8 mouse cellular contexts compared by ENCODE assay signal in the genomic region with DNA sequence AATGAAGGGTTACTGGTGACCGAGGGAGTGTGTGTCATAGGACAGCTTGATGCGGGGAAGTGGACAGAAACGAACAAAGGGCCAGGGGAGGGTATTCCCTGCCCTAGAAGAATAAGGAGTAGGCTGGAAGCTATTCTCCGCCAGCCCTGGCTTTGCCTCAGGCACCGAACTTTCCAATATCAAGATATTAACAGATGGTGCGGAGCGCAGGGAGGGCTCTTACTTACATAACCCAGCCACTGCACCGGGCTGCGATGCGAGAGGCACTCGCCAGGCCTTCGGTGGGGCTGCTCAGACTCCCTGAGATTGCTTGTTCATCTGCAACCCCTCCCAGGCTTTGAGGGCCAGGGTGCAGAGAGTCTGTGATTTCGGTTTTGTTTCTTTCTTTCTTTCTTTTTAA. TPM values are rescaled to one million over a fixed set of nuclear protein-coding genes. Genes with fewer than 3 reads are reported as not detected.
DNase-seq lines count a peak whose midpoint lies in the region; ATAC-seq and TF ChIP-seq lines count a peak whose summit lies in the region.

No protein-coding gene starts in this region.

- H3K9me3 ChIP-seq in heart, embryonic 14.5 days (ENCODE audit: control insufficient read depth, low read length) = no peaks in the 10 kb centered on the region
- H3K9me3 ChIP-seq in liver, embryonic 13.5 days (replicated peaks) = no peaks in the 10 kb centered on the region
- no peaks in the 10 kb centered on the region for H3K9me3 ChIP-seq in stomach, postnatal 0 days (ENCODE audit: control insufficient read depth, low read length)

- H3K4me1 ChIP-seq in heart, embryonic 14.5 days (ENCODE audit: control insufficient read depth in 2 of 2, insufficient read depth in 2 of 2, low read length in 2 of 2) = peaks cover 12 to 47% of the 10 kb centered on the region in 2 experiments; a peak in 3 of 4 replicates
- H3K4me1 ChIP-seq in liver, embryonic 13.5 days (replicated peaks) = peaks cover 25% of the 10 kb centered on the region
- peaks cover 8% of the 10 kb centered on the region for H3K4me1 ChIP-seq in stomach, postnatal 0 days (replicated peaks; ENCODE audit: control insufficient read depth, insufficient read depth)

- H3K27ac ChIP-seq in heart, embryonic 14.5 days (replicated peaks in 1 of 2; ENCODE audit: control insufficient read depth in 1 of 2, insufficient read depth in 1 of 2, low read depth in 2 of 2, low read length in 2 of 2) = peak overlapping the region; percentile 59 to 71
- H3K27ac ChIP-seq in liver, embryonic 13.5 days = peak overlapping the region; percentile 37
- no peak overlapping the region for H3K27ac ChIP-seq in stomach, postnatal 0 days (replicated peaks)

- 5% methylated on average over 13 of the region's 13 CpGs for WGBS in heart, embryonic 14.5 days
- WGBS in liver, embryonic 13.5 days (ENCODE audit: insufficient replicate concordance) = 2% methylated on average over 12 of the region's 13 CpGs
- 5% methylated on average over 13 of the region's 13 CpGs for WGBS in stomach, postnatal 0 days

- no peaks in the 10 kb centered on the region for H3K36me3 ChIP-seq in heart, embryonic 14.5 days (ENCODE audit: control insufficient read depth, insufficient read depth, low read length)
- no peaks in the 10 kb centered on the region; the same call in 1 of the 2 replicates for H3K36me3 ChIP-seq in liver, embryonic 13.5 days
- H3K36me3 ChIP-seq in stomach, postnatal 0 days (ENCODE audit: control insufficient read depth, insufficient read depth, low read length) = no peaks in the 10 kb centered on the region

- TF ChIP-seq EP300 in stomach, postnatal 0 days (optimal IDR thresholded peaks at IDR 0.05) = no peak

- peaks cover 4% of the 10 kb centered on the region for H3K27me3 ChIP-seq in heart, embryonic 14.5 days (ENCODE audit: control insufficient read depth, insufficient read depth, low read length)
- peaks cover 82% of the 10 kb centered on the region for H3K27me3 ChIP-seq in liver, embryonic 13.5 days
- peaks cover 22% of the 10 kb centered on the region for H3K27me3 ChIP-seq in stomach, postnatal 0 days (ENCODE audit: control insufficient read depth, insufficient read depth, low read length)

- peak overlapping the region; percentile 96 for H3K9ac ChIP-seq in heart, embryonic 14.5 days (ENCODE audit: low read length)
- no peak overlapping the region for H3K9ac ChIP-seq in liver, embryonic 13.5 days
- no peak overlapping the region for H3K9ac ChIP-seq in stomach, postnatal 0 days (ENCODE audit: low read length)

- DNase-seq in layer of hippocampus, adult 18-20 months (ENCODE audit: low spot score in 2 of 2) = peak; percentile 20 to 69
- no peak for DNase-seq in layer of hippocampus, adult 9-11 months
- DNase-seq in cerebellum, adult 8-10 months = peak; percentile 82
- no peak for DNase-seq in liver, embryonic 13.5 days
- peak; percentile 23 for DNase-seq in stomach, postnatal 0 days (ENCODE audit: low spot score)
- DNase-seq in right cerebral cortex, postnatal 4 days = no peak
- no peak for DNase-seq in spleen, adult 12 weeks (ENCODE audit: low spot score)

- TF ChIP-seq CTCF in stomach, postnatal 0 days (IDR thresholded peaks at IDR 0.05; ENCODE audit: low read depth) = no peak

- H3K4me3 ChIP-seq in heart, embryonic 14.5 days (ENCODE audit: control insufficient read depth in 1 of 2, insufficient read depth in 1 of 2, low read depth in 1 of 2, low read length in 2 of 2) = peak overlapping the region; percentile 39 to 52
- H3K4me3 ChIP-seq in liver, embryonic 13.5 days (replicated peaks) = peak overlapping the region; percentile 35; the same call in 1 of the 2 replicates
- peak overlapping the region; percentile 27; the same call in 1 of the 2 replicates for H3K4me3 ChIP-seq in stomach, postnatal 0 days (ENCODE audit: low read depth, low read length)

- no peak for ATAC-seq in heart, embryonic 14.5 days (ENCODE audit: insufficient number of reproducible peaks, insufficient read depth, low FRiP score, low read depth)
- 0 out of 2 replicates have a peak, but pooled peaks have one; percentile 8 for ATAC-seq in liver, embryonic 13.5 days (ENCODE audit: low read depth)
- ATAC-seq in stomach, postnatal 0 days (ENCODE audit: low FRiP score, low TSS enrichment) = no peak

- H3K4me2 ChIP-seq in heart, embryonic 14.5 days (ENCODE audit: low read length) = peak overlapping the region; percentile 95
- peak overlapping the region; percentile 64 for H3K4me2 ChIP-seq in liver, embryonic 13.5 days
- H3K4me2 ChIP-seq in stomach, postnatal 0 days (replicated peaks; ENCODE audit: low read depth) = peak overlapping the region; percentile 42

RNA-seq across cellular contexts. Expression of gene Prox1, which starts 3.7 kb away (rescaled TPM):
- 10 to 100 TPM; 77.4 to 83.6 TPM for total RNA-seq in layer of hippocampus, adult 18-20 months (2021)
- polyA plus RNA-seq in heart, embryonic 14.5 days (2014; fragmentation: Nextera tagmentation; extraction: Ambion mirVana) = 21.0 and 21.7 TPM in 2 replicates
- 4.1 and 6.4 TPM in 2 replicates for polyA plus RNA-seq in liver, embryonic 13.5 days (2015; fragmentation: Nextera tagmentation; extraction: Ambion mirVana)
- polyA plus RNA-seq in stomach, postnatal 0 days (2015; fragmentation: Nextera tagmentation; extraction: Ambion mirVana) = 0.40 and 0.54 TPM in 2 replicates

Comparison
In these comparisons a context has a peak if more than half of its experiments do, and no peak if none do; other contexts are left out.
1. DNase-seq: peak in layer of hippocampus, adult 18-20 months (2 of 2), cerebellum, adult 8-10 months (single experiment) and stomach, postnatal 0 days (single experiment); none in layer of hippocampus, adult 9-11 months (single experiment), liver, embryonic 13.5 days (single experiment), right cerebral cortex, postnatal 4 days (single experiment) and spleen, adult 12 weeks (single experiment).
2. H3K4me2 ChIP-seq: peak in every context shown above with its lines; median percentile 95 in heart, embryonic 14.5 days; 64 in liver, embryonic 13.5 days; 42 in stomach, postnatal 0 days.
3. Peak in every context shown above with its lines, with median percentiles within 50 percentile points of each other: H3K4me3 ChIP-seq.